Mouse (Mus musculus): ENCODE data around the gene Brd3.
A peak's percentile ranks its signal among the peaks of the same experiment; 100 is the strongest.
"Not testable (repeated sequence)": the region's sequence is repeated elsewhere in the genome, so short reads cannot be mapped to it uniquely, and the experiment has no call there.

Brd3 gene

DNA sequence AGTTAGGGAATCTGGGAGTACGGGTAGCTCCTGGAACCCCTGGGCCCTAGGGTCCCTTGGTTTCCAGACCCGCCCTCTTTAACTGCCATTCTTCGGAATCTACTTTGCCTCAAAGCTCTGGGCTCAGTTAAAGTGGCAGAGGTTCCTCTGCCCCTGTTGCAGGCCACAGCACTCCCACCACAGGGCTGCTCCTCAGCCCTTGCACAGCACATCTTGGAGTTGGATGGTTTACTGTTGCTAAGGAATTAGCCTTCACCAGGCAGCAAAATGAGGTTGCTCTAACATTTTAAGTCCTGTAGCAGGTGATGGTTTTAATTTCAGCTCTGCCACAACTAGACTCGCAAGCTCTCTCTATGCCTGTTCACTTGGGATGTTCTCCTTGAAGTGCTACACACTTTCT, at the start of gene Brd3:
Gene Brd3 (minus strand): TSS at position 101 of the 400 bp plus-strand sequence.
- no peak for DNase-seq

DNA sequence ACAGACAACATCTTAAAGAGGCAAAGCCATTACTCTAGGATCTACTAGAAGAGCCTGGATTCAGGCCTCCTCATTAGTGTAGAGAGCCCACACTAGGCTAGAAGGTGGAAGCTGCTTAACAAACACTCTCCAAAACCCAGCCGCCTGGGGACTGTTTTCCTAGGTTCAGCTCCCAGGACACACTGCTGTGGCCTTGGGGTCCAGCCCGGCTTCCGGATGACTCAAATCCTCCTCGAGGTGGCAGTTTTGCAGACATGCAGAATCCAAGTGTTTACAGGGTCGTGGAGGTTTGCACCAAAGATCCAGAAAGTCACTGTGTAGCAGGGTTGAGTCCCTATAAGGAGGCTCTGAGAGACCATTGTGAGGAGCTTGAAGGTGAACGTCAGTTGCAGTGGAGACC, 49.5 kb upstream of the Brd3 start:
- DNase-seq, result no peak

DNA sequence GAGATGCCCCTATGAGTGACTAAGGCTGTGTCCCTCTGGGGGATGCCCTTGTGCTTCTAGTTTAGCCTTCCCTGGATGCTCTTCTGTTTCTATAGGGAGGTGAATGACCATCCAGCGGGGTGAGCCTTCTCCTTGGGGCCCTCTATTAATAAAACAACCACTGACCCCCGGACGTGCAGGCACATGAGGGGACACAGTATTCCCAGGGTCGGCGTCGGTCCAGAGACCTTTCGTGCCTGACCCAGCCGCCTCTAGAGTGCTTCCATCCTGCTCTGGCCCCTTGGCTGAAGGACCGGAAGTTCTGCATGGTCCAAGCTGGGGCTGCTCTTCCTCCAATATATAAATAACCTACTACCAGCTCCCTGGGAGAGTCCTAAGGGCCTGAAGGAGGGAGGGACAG, 46.8 kb upstream of the Brd3 start:
- no peak for DNase-seq

DNA sequence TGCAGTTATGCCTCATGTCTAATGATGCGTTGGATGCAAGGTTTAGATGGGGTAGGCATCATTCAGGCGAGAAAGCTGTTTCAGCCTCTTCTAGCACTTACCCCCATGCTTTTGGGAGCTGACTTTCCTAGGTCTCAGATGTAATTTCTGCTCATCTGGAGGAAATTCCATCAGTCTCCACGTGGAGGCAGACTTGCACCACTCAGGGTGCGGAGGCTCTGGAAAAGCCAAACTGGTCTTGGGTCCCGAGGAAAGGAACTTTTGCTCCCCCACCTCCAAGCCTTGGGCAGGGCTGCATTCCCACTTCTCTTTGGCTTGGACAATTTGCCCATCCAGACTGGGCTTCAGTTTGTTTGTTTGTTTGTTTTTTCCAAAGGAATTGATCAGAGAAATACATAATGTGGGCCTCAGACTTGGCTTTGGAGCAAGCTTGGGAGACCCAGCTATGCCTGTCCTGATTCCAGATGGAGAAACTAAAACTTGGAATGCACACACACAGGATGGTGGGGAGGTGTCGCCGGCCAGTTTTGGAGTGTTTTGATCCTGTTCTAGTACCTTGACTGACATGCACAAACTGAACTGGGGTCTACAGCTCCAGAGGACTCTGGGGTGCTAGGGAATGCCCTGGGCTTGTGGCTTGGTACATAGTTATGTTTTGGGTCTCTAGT, 45.3 kb upstream of the Brd3 start:
- peak; percentile 80 for DNase-seq

DNA sequence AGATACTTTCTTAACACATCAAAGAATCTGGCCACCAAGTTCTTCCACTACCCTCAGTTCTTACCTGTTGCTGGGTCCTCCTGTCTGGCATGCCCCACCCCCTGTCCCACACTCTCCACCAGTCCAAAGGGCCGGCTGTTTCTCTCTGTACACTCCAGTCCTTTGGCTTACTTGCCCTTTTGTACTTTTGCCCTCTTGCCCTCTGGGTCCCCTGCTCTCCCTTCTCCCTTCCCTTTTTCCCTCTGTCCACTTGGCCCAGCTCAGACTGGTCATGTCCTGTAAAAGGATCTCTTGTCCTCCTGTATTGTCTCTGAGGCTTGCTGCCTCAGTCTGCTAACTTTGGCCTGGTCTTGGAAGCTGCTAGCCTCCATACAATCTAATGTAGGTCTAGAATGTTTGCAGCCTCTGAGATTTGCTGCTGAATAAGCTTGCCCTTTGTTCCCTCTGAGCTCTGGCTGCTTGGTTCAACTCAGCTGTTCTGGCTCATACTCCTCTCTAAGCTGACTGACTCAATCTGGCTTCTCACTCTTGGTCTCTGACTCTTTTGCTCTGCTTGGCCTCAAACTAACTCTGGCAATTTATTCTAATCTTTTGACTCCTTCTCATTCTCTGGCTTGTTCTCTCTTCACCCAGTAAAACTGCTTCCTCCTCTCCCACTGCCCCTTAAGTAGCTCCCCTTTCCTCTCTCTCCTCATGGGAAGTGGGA, 41.4 kb upstream of the Brd3 start:
- DNase-seq, result no peak

DNA sequence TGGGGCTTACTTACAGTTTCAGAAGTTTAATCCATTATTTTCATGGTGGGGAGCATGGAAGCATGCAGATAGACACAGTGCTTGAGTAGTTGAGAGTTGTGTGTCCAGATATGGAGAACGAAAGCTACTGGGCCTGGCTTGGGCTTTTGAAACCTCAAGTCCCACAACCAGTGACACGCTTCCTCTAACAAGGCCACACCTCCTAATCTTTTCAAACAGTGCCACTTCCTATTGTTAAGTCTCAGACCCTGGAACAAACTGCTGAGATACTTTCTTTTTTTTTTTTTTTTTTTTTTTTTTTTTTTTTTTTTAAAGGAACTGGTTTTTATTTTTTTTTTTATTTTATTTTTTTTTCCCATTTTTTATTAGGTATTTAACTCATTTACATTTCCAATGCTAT, 40.5 kb upstream of the Brd3 start:
- DNase-seq, result no peak

DNA sequence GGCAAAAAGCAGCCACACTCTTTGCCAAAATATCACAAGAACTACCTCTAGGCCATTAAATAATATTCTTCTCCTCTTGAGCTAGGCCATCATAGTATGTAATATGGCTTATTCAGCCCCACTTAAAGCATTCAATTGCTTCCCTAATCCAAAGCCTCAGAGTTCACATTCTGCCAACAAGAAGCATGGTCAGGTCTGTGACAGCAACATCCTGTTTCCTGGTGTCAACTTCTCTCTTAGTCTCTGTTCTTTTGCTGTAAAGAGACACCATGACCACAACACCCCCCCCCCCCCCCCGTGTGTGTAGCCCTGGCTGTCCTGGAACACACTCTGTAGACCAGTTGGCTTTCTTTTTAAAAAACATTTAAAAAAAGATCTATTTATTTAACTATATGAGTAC, 39.9 kb upstream of the Brd3 start:
- no peak for DNase-seq

DNA sequence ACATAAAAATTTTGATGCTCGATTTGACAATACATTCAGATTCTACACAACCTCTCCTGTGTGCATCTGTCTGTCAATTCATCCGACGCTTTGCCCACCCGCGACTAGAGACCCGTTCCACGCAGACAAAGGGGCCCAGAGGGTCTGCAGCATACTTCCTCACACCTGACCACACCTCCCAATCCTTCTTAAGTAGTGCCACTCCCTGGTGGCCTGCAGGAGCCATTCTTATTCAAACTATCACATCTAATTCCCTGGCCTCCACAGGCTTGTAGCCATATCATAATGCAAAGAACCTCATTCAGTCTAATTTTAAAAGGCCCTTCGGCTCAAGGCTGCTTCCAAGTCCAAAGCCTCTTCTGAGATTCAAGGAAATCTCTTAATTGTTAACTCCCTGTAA, 38.6 kb upstream of the Brd3 start:
- not testable (repeated sequence) for DNase-seq

DNA sequence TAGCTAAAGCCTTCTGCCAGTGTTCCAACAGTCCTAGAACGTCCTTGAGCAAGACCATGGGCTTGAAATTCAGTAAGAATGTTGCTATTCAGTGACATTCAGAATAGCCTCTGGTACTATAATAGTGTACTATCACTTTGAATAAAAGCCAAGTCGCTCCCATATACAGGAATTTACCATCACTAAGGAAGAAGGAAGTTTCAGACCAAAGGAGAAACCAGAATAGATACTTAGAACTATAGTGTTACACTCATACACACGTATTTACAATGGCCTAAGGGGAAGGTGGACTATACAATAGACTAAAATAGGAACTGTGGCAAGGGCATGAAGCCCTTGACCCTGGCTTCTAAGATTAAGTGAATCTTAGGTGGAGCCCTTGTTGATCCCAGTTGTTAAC, 38.1 kb upstream of the Brd3 start:
- not testable (repeated sequence) for DNase-seq

DNA sequence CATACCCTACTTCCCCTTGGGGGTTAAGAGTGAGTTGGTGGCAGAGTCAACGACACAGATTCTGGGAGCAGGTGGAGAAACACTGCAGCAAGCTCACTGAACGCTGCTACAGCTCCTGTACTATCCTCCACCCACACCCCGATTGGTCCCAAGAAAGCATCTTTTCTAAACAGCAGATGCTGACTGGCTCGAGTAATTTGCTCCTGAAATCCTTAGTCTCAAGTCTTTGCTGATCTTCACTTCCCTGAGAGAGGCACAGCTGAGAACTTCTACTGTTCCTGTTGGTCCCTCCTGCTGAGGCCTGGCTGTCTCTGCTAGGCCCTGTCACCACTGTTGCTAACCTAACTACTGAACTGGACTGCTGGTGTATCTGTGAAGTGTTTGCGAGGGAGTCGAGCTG, 37.2 kb upstream of the Brd3 start:
- no peak for DNase-seq

DNA sequence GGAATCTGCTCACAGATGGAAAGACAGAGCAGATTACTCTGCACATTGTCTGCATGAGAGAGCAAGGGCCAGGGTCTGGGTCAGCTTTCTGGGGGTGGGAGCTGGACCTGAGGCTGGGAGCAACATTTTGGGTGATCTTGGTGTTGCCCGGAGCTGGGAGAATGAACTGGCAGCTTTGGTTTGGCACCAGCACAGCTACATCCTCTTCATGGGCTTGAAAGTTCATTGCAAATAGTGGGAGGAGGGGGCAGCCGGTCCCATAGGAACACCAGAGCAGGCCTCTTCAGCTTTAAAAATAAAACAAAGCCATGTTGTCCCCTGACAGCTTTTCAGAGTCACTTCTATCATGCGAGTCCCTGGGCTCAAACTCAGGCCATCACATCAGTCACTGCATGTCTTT, 33.8 kb upstream of the Brd3 start:
- DNase-seq, result no peak

DNA sequence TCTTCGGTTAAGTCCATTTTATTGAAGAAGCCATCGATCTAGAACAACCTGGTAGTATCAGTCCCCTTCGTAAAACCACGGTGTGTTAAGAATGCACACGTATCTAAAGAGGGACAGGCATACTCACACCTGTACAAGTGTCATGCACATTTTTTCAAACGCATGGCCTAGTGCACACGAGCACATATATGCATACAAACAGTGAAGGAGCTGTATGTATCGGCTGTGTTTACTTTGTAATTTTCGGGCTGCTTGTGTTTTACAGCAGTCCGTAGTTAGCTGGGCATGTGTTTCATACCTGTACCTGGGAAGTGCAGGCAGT, 33.0 kb upstream of the Brd3 start:
- DNase-seq, result no peak

DNA sequence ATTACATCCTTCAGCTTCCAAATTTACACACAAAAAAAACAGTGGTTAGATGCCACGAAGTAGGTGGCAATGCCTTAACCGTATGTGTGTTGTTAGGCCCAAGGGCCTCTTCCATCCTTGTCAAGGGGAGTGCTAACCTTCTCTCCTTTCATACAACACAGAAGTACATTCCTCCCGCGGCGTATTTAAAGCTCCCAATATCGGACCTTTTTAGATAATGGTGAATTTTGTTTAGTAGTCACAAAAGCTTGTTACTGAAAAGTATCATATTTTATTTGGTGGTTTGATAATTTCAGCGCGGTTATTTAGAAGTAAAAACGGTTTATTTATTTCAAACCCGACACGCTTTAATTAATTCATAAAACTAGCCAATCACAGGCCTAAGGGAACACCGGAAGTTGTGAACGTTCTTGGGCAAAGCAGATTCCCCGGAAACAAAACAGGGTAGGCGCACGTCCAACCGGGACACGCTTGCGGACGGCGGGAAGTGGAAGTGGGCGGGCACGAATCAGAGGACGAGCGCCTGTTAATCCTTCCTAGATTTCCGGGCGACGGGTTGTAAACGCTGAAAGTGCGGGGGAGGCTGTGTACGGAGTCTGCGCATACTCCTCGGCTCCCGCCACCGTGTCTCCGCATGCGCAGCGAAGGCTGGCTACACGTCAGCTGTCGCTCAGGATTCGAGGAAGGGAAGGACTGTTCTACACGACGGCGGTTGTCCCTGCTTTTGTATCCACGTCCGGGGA, 32.5 kb upstream of the Brd3 start:
- DNase-seq, result peak; percentile 98

DNA sequence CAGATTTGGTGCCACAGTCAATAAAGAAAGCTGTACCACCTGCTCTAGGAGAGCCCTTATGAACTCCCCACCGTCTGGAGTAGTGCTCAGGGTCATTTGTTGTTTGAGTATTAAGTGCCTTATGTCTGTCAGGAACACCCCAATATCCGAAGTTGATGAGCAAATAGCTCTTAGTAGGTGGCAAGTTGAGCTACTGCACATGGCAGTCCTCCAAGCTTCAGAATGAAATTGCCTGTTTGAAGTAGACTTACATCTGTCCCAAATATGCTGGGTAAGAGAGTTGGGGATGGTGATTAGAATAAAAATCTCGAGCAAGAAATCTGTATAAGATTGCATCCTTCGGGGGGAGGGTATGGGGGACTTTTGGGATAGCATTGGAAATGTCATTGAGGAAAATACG, 31.9 kb upstream of the Brd3 start:
- no peak for DNase-seq

DNA sequence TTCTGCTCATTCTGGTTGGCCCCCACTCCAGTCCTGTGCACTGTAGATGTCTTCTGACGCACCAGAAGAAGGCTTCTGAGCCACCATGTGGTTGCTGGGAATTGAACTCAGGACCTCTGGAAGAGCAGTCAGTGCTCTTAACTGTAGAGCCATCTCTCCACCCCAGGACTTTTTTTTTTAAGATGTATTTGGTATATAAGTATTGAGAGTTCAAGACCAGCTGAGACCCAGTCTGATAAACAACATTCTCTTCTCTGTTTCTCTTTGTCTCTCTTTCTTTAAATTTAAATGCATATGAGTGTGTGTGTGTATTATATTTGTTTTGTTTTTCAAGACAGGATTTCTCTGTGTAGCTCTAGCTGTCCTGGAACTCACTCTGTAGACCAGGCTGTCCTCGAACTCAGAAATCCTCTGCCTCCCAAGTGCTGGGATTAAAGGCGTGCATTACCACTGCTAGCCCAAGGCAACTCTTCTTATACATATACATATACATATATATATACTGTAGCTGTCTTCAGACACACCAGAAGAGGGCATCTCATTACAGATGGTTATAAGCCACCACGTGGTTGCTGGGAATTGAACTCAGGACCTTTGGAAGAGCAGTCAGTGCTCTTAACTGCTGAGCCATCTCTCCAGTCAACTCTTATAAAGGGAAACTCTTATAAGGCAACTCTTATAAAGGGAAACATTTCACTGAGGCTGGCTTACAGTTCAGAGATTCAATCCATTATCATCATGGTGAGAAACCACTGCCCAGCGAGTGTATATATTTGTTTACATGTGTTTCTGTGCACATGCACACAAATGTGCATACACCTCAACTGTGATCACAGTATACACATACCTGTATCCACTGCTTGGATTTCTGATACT, 31.2 kb upstream of the Brd3 start:
- not testable (repeated sequence) for DNase-seq

DNA sequence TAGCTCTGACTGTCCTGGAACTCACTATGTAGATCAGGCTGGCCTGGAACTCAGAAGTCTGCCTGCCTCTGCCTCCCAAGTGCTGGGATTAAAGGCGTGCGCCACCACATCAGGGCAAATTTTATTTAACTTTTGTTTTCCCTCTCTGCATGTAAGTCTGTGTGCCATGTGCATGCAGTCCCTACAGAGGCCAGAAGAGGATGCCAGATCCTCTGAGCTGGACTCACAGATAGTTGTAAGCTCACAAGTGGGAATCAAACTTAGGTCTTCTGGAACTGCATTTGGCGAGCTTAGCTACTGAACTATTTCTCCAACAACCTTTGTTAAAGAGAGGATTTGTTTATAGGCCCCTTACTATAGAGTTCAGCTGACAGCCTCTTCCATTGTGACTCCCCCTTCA, 10.8 kb upstream of the Brd3 start:
- no peak for DNase-seq

DNA sequence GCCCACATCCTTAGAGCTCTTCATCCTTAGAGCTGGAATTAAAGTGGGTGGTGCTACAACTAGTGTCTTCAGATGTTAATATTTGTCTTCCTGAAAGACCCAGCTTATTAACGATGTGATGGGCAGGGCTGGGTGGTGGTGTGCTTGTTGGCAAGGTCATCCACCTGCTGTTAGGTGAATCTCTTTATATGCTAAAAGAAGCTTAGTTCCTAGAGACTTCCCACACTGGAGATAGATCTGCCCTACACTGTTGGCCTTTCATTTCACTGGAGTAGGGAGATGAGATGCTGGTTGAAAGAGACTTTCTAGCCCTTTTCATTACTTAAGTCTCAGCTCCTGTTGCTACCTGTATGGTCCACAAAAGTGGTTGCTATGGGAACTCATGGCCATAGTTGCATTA, 8.8 kb upstream of the Brd3 start:
- DNase-seq, result no peak

DNA sequence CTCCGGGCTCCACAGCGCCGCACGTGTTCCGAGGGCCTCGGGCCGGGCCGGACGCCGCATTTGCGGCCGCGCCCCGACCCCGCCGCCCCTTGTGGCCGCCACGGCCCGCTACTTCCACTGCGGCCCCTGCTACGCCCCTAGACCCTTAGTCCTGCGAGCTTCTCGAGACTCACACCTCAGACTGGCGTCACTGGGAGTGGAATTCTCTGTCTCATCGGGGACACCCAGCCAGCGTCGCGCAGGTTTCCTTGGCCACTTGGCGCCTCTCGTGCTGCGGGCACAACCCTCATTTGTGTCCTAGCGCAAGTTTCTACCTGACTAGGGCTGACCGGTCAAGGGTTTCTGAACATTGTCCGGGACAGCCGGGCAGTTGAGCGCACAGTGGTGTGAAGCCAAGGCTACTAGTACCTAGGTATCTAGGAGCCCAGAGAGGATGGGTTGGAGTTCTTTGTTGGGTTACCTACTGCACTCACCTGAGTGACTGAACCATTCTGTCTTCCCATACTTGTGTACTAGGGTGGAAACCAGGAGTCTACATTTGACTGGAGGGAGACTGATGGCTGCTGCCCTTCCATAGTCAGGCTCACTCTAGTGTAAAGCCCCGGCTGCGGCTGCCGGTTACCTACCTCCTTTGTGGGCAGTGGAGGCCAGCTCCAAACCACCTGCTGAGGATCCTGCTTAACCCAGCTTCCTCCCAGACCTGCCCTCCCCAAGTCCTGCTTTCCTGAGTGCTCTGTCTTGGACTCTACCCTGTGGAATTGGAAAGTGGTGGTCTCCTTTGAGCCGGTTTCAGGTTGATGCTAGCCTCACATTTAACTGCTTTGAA, 8.1 kb upstream of the Brd3 start:
- DNase-seq, result no peak

DNA sequence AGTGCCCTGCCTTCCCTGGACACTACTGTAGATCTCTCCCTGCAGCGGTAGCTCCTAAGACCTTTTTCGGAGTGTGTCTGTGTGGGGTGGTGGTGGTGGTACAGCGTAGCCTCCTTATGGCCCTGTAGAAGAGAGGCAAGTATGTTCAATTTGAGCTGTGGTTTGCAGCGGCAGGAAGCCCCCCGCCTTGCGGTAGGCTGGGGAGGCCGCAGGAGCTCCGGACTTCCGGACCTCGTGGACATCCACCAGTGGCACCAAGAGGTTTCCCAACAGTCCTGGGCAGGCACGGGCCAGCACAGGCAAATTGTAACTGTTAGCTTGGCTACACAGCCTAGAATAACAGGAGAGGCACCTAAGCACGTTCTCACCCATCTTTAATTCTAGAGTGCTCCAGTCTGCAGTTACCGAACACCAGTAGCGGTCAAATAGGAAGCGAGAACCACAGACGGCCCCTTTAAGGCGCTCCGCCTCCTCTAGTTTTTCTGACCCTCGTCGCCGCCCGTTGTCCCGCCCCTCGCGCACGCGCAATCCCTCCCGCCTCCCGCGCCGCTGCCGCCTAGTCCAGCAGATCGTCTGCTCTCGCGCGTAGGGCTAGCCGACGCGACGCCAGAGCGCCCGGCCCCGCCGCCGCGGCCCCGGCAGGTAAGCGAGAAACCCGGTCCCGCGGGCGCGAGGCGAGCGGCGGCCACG, 7.3 kb upstream of the Brd3 start, which contains the start of gene Wdr5:
Gene Wdr5 (plus strand): TSS at position 519 of the 690 bp plus-strand sequence.
- peak; percentile 97 for DNase-seq

DNA sequence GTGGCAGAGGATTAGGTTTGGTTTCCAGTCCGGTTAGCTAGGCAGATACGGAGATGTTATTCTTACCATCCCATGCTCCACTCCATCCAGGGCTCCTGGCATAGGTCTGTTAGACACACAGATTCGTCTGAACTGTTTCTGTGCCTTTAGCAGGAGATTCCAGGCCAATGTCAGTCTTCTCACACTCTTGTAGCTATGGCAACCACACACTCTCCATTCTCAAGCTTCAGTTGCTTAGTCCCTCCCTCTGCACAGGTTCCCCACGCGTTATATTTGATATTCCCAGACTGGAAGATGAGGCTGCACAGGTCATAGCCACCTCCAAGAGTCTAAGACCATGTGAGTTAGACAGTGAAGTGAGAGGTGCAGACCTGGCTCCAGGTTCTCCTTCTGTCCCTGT, 6.4 kb upstream of the Brd3 start:
- DNase-seq, result no peak

DNA sequence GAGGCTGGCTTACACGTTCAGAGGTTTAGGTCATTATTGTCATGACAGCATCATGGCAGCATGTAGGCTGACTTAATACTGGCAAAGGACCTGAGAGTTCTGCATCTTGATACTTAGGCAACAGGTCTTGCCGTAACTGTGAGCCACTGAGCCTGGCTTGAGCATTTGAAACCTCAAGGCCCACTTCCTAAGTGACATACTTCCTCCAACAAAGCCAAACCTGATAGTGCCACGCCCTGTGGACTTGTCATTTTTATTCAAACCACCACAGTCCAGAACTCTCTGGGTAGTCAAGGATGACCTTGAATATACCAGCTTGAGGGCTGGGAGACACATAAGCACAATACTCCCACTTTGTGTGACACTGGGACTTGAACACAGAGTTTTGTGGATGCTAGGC, 5.4 kb upstream of the Brd3 start:
- DNase-seq, result no peak

DNA sequence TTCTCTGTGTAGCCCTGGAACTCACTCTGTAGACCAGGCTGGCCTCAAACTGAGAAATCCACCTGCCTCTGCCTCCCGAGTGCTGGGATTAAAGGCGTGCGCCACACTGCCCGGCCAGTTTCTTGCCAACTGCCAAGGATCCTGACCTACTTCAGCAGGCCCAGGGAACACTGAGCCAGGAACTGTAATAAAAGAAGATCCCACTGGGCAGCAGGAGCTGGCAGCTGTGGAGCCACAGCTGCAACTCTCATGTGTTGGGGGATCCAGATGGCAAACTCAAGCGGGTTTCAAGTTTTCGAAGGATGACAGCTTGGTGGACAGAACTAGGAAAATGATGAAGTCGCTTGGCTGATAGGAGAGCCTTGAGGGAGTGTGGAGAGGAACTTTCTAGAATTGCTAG, 3.2 kb upstream of the Brd3 start:
- DNase-seq, result no peak

Data from right cerebral cortex, postnatal 4 days (tissue).